Mouse (Mus musculus) adrenal gland, postnatal 36 days (tissue): ENCODE data around the gene Syf2. TPM values are rescaled to one million over a fixed set of nuclear protein-coding genes. Genes with fewer than 3 reads are reported as not detected.

Experiments
- DNase-seq, 2 experiments: peaks; one replicate each; pipeline ENCODE4 v3.0.0; 2021; ENCODE audit warnings: mixed read lengths in 1 of 2
- total RNA-seq, 2 experiments: library from RNA; stranded (reverse); gene quantifications; 2 replicates each; pipeline ENCODE4 v1.2.3; 2021

The Syf2 gene
- total RNA-seq, 2 experiments from 2014 or later, result 84.2 to 102 TPM

DNA sequence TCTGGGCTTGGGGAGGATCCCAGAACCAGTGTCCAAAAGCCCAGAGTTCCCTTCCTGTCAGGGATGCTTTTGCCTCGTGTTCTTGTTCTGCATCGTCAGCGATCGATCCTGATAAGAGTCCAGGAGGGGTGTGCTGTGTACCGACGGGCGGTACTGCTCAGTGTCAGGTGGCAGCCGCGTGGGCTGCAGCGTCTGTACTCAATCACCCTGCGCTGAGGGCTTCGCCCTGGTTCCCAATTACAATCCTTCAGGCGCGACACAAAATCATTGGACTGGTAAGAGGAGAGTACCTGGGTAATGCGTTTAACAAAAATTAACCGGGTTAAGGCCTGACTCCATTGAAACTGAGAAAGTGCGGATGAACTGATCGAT, 37.9 kb downstream of the Syf2 start:
- DNase-seq, result no peak

DNA sequence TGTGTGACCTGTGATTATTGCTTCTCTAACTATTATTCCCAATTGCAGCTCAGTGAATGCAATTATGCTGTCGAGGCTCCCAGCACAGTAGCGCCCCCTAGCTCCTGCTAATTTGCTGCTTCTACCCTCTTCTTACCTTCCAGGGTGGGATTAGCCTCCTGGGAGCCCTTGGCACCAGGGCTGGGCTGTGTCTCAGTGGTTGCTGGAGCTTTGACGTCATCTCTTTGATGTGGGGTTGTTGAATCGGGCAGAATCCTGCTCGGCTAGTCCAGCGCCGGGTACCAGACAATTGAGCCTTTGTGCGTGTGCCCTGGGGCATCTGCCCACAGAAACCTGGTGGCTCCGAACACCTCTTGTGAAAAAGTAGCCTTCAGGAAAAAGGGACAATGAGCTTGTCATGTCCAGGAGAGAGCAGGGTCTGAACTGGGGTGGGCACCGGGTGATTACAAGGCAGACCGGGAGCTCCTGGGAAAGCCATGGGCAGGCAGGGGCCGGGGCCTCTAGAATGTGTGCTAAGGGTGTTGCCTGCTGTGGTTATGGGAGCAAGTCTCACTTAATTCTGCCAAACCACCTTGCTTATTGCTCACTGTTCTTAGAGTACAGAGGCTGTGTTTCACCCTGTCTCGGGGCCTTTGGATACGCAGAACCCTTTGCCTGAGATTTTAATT, 44.7 kb downstream of the Syf2 start:
- peak in 1 of 2 experiments; percentile 23 for DNase-seq

DNA sequence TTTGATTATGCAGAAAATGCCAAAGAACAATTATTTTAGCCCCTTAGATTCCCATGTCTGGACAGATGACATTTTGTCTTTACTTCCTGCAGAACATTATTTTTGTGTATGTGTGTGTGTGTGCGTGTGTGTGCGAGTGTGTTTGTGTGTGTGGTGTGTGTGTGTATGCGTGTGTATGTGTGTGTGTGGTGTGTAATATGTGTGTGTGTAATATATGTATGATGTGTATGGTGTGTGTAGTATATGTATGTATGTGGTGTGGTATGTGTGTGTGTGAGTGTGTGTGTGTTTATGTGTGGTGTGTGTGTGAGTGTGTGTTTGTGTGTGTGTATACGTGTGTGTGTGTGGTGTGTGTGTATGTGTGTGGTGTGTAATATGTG, 45.2 kb downstream of the Syf2 start:
- no peak for DNase-seq

DNA sequence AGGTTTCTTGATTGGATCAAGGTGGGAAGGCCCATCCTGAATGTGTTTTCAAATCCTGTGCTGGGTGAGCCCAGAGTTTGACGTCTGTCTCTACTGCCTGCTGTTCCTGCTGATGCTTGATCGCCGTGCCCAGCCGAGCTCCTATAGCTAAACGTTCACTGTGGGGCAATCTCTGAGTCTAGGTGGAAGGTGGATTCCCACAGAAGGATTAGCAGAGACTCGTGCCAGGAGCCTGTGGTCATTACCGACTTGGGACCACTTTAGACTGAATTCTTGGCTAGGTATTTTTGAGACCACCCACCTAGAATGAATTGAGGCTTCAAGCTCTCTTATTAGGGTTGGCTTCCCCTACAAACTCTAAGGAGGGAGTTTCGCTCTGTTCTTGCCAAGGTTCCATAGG, 48.2 kb downstream of the Syf2 start:
- no peak for DNase-seq

DNA sequence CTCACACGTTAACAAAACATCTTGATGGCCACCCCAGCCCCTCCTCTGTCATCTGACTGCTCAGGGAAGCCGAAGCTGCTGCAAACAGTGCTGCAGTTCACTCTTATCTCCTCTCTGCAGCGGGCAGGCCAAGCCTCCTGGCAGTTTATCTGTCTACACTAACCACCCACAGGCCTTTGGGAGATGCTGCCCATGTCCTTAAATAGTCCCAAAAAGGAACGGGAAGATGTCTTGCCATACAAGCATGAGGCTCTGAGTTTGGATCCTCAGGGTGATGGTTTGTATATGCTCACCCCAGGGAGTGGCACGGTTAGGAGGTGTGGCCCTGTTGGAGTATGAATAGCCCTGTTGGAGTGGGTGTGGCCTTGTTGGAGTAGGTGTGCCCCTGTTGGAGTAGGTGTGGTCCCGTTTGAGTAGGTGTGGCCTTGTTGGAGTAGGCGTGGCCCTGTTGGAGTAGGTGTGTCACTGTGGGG, 51.3 kb downstream of the Syf2 start:
- DNase-seq, result no peak

DNA sequence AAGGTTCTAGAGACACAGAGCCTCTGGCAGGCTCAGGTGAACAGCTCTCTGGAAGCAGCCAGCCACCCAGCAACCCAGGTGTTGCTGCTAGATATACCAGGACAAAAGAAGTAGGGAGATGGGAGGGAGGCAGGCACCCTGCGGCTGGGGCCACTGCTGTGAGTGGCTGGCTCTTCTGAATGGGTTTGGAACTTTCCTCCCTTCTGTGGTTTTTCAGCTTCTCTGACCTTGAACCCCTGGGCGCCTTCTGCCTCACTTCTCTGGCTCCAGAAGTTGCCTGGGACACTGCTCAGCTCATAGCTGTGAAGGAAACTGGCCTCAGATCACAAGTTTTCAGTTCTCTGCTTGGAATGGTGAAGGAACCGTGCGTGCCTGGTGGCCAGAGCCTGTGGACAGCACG, 52.4 kb downstream of the Syf2 start:
- DNase-seq, result peak; percentile 18 to 20

DNA sequence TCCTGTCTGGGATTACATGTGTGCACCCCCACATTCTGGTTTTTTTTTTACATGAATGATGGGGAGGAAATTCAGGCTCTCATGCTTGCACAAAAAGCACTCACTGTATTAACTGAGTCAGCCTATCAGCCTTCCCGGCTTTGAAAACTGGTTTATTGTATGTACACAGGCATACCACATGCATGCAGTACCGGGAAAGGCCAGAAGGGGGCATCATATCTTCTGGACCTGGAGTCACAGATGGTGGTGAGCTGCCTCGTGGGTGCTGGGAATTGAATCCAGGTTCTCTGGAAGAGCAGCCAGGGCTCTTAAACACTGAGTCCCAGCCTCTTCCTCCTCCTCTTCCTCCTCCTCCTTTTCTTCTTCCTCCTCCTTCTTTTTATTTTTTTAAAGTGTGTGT, 53.9 kb downstream of the Syf2 start:
- DNase-seq, result no peak

DNA sequence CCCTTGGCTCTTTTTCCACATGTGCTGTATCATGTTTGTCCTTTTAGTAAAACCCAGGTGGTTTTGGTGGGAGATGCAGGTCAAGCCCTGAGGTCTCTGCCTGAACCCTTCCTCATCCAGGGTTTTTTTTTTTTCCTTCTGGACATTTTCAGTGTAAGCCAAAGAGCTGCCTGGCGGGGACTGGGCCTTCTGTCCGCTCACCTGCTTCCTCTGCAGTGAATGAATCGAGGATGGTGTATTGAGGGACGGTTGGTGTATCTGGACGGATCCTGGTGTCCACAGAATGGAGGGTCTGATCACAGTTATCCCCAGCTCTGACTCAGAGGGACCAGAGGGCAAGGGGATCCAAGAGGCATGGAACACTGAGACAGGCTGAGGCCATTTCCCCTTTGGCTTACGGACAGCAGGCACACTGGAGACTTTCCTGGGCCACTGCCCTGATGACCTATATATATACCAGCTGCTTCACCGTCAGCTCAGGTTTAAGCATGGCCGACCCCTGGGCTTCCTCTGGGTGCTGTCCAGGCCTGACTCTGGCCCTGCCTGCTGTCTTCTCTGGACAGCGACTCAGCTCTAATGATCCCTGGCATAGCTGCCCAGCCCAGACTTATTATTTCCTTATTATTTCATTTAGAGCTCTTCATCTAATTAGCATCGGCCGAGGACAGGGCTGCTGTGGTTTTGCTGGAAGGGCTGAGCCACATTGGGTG, 55.1 kb downstream of the Syf2 start:
- no peak for DNase-seq

DNA sequence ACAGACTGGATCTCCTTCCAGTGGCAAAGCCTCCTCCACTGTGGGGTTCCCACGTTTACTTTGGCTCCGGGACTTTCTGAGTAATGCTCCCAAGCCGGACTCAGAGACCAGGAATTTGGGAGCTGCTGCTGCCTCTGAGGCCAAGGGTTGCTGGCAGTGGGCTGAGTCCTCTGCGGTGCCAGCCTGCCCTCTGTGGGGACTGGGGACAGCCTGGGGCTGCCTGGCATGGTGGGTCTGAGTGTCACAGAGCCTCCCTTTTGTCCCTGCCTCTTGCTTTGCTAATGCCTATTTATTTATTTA, 55.6 kb downstream of the Syf2 start:
- DNase-seq, result peak in 1 of 2 experiments; percentile 23

DNA sequence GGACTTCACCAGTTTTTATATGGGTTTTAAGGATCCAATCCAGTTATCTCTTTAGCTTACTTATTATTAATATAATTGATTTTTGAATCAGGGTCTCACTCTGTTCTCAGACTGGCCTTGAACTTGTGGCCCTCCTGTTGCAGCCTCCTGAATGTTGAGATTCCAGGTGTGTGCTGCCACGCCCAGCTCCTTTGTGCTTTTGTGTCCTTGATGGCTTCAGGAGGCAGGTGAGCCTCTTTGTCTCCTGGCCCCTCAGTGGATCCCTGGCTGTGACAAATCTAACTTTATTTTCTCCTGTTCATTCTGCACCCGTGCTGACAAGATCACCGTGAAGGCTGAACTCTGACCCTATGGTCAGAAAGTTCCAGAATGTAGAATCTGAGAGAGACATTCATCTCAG, 56.3 kb downstream of the Syf2 start:
- DNase-seq, result no peak

Other genes starting within 250 kb of the Syf2 start
- 10 to 100 TPM; 18.5 to 24.7 TPM for gene Man1c1, start 226.6 kb upstream of the Syf2 start, total RNA-seq
- 10 to 100 TPM; 47.5 to 52.9 TPM for gene Ldlrap1, start 162.9 kb upstream of the Syf2 start, total RNA-seq
- 10 to 100 TPM; 37.3 to 39.0 TPM for gene Maco1, start 77.6 kb upstream of the Syf2 start, total RNA-seq
- under 1 TPM in 1 of 2 experiments, not detected in 1; 0.89 TPM for gene Rhd, start 66.4 kb upstream of the Syf2 start, total RNA-seq
- gene Tmem50a, start 15.9 kb upstream of the Syf2 start, total RNA-seq, result 100 to 1,000 TPM; 229 to 405 TPM
- 100 to 1,000 TPM; 378 to 436 TPM for gene Rsrp1, start 7.3 kb upstream of the Syf2 start, total RNA-seq
- gene Runx3, start 189.8 kb downstream of the Syf2 start, total RNA-seq, result 1 to 10 TPM; 2.0 to 3.9 TPM